Mouse (Mus musculus): Measurements from ENCODE around the gene Plekhm3. TPM values are rescaled to one million over a fixed set of nuclear protein-coding genes. Genes with fewer than 3 reads are reported as not detected.

Gene Plekhm3
- polyA plus RNA-seq, 1 experiment from 2014 or later, result 10.4 TPM

- no peak overlapping the region for H3K4me3 ChIP-seq
- DNase-seq (ENCODE audit: low spot score), result no peak
- WGBS, result 94% methylated on average over 11 of the region's 11 CpGs
- H3K36me3 ChIP-seq, result no peaks in the 10 kb centered on the region; the same call in 1 of the 2 replicates
- H3K4me1 ChIP-seq, result peaks cover 19% of the 10 kb centered on the region
- no peak overlapping the region for H3K27ac ChIP-seq
- H3K9me3 ChIP-seq (replicated peaks), result no peaks in the 10 kb centered on the region
- H3K27me3 ChIP-seq (ENCODE audit: low read depth, poor library complexity, severe bottlenecking), result no peaks in the 10 kb centered on the region
Measured at GRCm38 (mm10) chr1:64794096-64794495, 162.5 kb downstream of the Plekhm3 start.

- H3K27ac ChIP-seq, result no peak overlapping the region
- H3K36me3 ChIP-seq, result no peaks in the 10 kb centered on the region; the same call in 1 of the 2 replicates
- H3K4me1 ChIP-seq, result peaks cover 19% of the 10 kb centered on the region
- DNase-seq (ENCODE audit: low spot score), result no peak
- no peaks in the 10 kb centered on the region for H3K9me3 ChIP-seq (replicated peaks)
- no peak overlapping the region for H3K4me3 ChIP-seq
- WGBS, result 91% methylated on average over 4 of the region's 4 CpGs
- H3K27me3 ChIP-seq (ENCODE audit: low read depth, poor library complexity, severe bottlenecking), result no peaks in the 10 kb centered on the region
Measured at GRCm38 (mm10) chr1:64793234-64793530, 163.4 kb downstream of the Plekhm3 start.

GRCm38 (mm10) chr1:64792521-64793233 lies 163.9 kb downstream of the Plekhm3 start:
- H3K4me3 ChIP-seq, result no peak overlapping the region
- DNase-seq (ENCODE audit: low spot score), result no peak
- no peaks in the 10 kb centered on the region; the same call in 1 of the 2 replicates for H3K36me3 ChIP-seq
- H3K27me3 ChIP-seq (ENCODE audit: low read depth, poor library complexity, severe bottlenecking), result no peaks in the 10 kb centered on the region
- peaks cover 19% of the 10 kb centered on the region for H3K4me1 ChIP-seq
- no peaks in the 10 kb centered on the region for H3K9me3 ChIP-seq (replicated peaks)
- H3K27ac ChIP-seq, result no peak overlapping the region; the same call in 1 of the 2 replicates
- WGBS, result 86% methylated on average over 11 of the region's 11 CpGs

- Histone ChIP-seq H3K27ac (no peak overlapping the region), H3K9me3 (replicated peaks) (no peaks in the 10 kb centered on the region), H3K27me3 (ENCODE audit: low read depth, poor library complexity, severe bottlenecking) (no peaks in the 10 kb centered on the region), H3K4me3 (no peak overlapping the region), H3K4me1 (peaks cover 19% of the 10 kb centered on the region), H3K36me3 (no peaks in the 10 kb centered on the region; the same call in 1 of the 2 replicates)
- 79% methylated on average over 6 of the region's 6 CpGs for WGBS
- no peak for DNase-seq (ENCODE audit: low spot score)
Measured at GRCm38 (mm10) chr1:64791826-64792225, 164.8 kb downstream of the Plekhm3 start.

GRCm38 (mm10) chr1:64790806-64791790 lies 165.5 kb downstream of the Plekhm3 start:
- WGBS, result 70% methylated on average over 9 of the region's 9 CpGs
- Histone ChIP-seq H3K9me3 (replicated peaks) (no peaks in the 10 kb centered on the region), H3K27me3 (ENCODE audit: low read depth, poor library complexity, severe bottlenecking) (no peaks in the 10 kb centered on the region), H3K4me1 (peaks cover 19% of the 10 kb centered on the region), H3K4me3 (no peak overlapping the region), H3K27ac (no peak overlapping the region), H3K36me3 (no peaks in the 10 kb centered on the region; the same call in 1 of the 2 replicates)
- no peak for DNase-seq (ENCODE audit: low spot score)

- Histone ChIP-seq H3K27ac (no peak overlapping the region), H3K4me1 (peaks cover 11% of the 10 kb centered on the region; the same call in 1 of the 2 replicates), H3K36me3 (no peaks in the 10 kb centered on the region), H3K9me3 (replicated peaks) (no peaks in the 10 kb centered on the region), H3K4me3 (no peak overlapping the region), H3K27me3 (ENCODE audit: low read depth, poor library complexity, severe bottlenecking) (no peaks in the 10 kb centered on the region)
- no peak for DNase-seq (ENCODE audit: low spot score)
- WGBS, result 87% methylated on average over 6 of the region's 6 CpGs
Measured at GRCm38 (mm10) chr1:64787701-64788515, 168.7 kb downstream of the Plekhm3 start.

- 82% methylated on average over 12 of the region's 12 CpGs for WGBS
- Histone ChIP-seq H3K4me1 (no peaks in the 10 kb centered on the region), H3K27ac (no peak overlapping the region), H3K9me3 (replicated peaks) (no peaks in the 10 kb centered on the region), H3K4me3 (no peak overlapping the region), H3K36me3 (no peaks in the 10 kb centered on the region), H3K27me3 (ENCODE audit: low read depth, poor library complexity, severe bottlenecking) (no peaks in the 10 kb centered on the region)
- DNase-seq (ENCODE audit: low spot score), result no peak
Measured at GRCm38 (mm10) chr1:64779863-64780262, 176.8 kb downstream of the Plekhm3 start.

- 84% methylated on average over 5 of the region's 5 CpGs for WGBS
- no peak overlapping the region for H3K4me3 ChIP-seq
- H3K4me1 ChIP-seq, result no peaks in the 10 kb centered on the region
- H3K36me3 ChIP-seq, result no peaks in the 10 kb centered on the region
- no peaks in the 10 kb centered on the region for H3K9me3 ChIP-seq (replicated peaks)
- no peak for DNase-seq (ENCODE audit: low spot score)
- H3K27ac ChIP-seq, result no peak overlapping the region
- H3K27me3 ChIP-seq (ENCODE audit: low read depth, poor library complexity, severe bottlenecking), result no peaks in the 10 kb centered on the region
Measured at GRCm38 (mm10) chr1:64779415-64779814, 177.2 kb downstream of the Plekhm3 start.

- peaks cover 10% of the 10 kb centered on the region for H3K4me1 ChIP-seq
- no peaks in the 10 kb centered on the region for H3K9me3 ChIP-seq (replicated peaks)
- WGBS, result 80% methylated on average over 4 of the region's 4 CpGs
- no peaks in the 10 kb centered on the region for H3K27me3 ChIP-seq (ENCODE audit: low read depth, poor library complexity, severe bottlenecking)
- H3K27ac ChIP-seq, result no peak overlapping the region
- DNase-seq (ENCODE audit: low spot score), result no peak
- no peak overlapping the region for H3K4me3 ChIP-seq
- no peaks in the 10 kb centered on the region for H3K36me3 ChIP-seq
Measured at GRCm38 (mm10) chr1:64773305-64773704, 183.3 kb downstream of the Plekhm3 start.

- DNase-seq (ENCODE audit: low spot score), result no peak
- Histone ChIP-seq H3K9me3 (replicated peaks) (no peaks in the 10 kb centered on the region), H3K36me3 (no peaks in the 10 kb centered on the region), H3K4me1 (peaks cover 10% of the 10 kb centered on the region), H3K27ac (no peak overlapping the region), H3K27me3 (ENCODE audit: low read depth, poor library complexity, severe bottlenecking) (no peaks in the 10 kb centered on the region), H3K4me3 (no peak overlapping the region)
- 33% methylated on average over 6 of the region's 6 CpGs for WGBS
Measured at GRCm38 (mm10) chr1:64770169-64770568, 186.5 kb downstream of the Plekhm3 start.

- no peak overlapping the region for H3K27ac ChIP-seq
- no peaks in the 10 kb centered on the region for H3K4me1 ChIP-seq
- DNase-seq (ENCODE audit: low spot score), result no peak
- no peaks in the 10 kb centered on the region for H3K36me3 ChIP-seq
- H3K4me3 ChIP-seq, result no peak overlapping the region
- no peaks in the 10 kb centered on the region for H3K9me3 ChIP-seq (replicated peaks)
- WGBS, result 75% methylated on average over 4 of the region's 4 CpGs
- no peaks in the 10 kb centered on the region for H3K27me3 ChIP-seq (ENCODE audit: low read depth, poor library complexity, severe bottlenecking)
Measured at GRCm38 (mm10) chr1:64761646-64762045, 195.0 kb downstream of the Plekhm3 start.

GRCm38 (mm10) chr1:64757766-64758165 lies 198.9 kb downstream of the Plekhm3 start:
- Histone ChIP-seq H3K27ac (no peak overlapping the region), H3K36me3 (no peaks in the 10 kb centered on the region), H3K9me3 (replicated peaks) (no peaks in the 10 kb centered on the region), H3K4me3 (no peak overlapping the region), H3K4me1 (no peaks in the 10 kb centered on the region), H3K27me3 (ENCODE audit: low read depth, poor library complexity, severe bottlenecking) (no peaks in the 10 kb centered on the region)
- DNase-seq (ENCODE audit: low spot score), result no peak
- 88% methylated on average over 5 of the region's 5 CpGs for WGBS

All from limb, embryonic 10.5 days (tissue).